Mouse (Mus musculus) embryonic fibroblast, embryonic 13.5 days (primary cell): ENCODE measurements around the gene Cacna1s.

Experiments used
- CTCF ChIP-seq: IDR thresholded peaks from 2 replicates; pipeline ENCODE4 v1.5.1; 2011; ENCODE audit warnings: mild to moderate bottlenecking, control low read depth, low read length, moderate library complexity, borderline replicate concordance; ENCODE audit not compliant: insufficient read depth
- POLR2A ChIP-seq: IDR thresholded peaks from 2 replicates; pipeline ENCODE4 v1.6.1; 2011; ENCODE audit warnings: low read depth, mild to moderate bottlenecking, control low read depth, low read length, moderate library complexity

- TF ChIP-seq POLR2A (no peak), CTCF (no peak)
These were observed 68.2 kb downstream of the Cacna1s start for GRCm38 (mm10) chr1:136120785-136121184.
